Mouse (Mus musculus) 3T3-L1 (cell line): Measurements from ENCODE around the gene Atp5c1.

Experiments
- DNase-seq: peaks from one replicate; pipeline ENCODE4 v3.0.0-alpha.2; 2015; ENCODE audit warnings: low read depth, low spot score

Atp5c1 gene

DNA sequence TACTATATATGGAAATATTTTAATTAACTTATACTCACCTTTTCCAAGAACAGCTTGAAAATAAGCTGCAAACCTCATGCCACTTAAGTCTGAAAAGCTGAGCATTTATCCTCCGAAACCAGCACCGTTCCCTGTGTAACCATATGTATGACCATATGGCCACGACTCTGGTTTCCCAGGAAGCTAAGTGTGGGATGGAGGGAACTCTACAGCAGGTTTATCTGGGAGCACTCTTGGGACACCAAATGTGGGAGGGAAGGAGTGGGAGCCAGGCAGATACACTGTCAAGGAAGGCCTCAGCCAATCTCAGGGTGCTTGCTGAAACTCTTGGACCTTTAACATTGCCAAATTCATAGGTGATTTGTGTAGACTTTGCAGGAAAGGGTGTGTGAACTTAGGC, 29.4 kb downstream of the Atp5c1 start:
- no peak for DNase-seq

DNA sequence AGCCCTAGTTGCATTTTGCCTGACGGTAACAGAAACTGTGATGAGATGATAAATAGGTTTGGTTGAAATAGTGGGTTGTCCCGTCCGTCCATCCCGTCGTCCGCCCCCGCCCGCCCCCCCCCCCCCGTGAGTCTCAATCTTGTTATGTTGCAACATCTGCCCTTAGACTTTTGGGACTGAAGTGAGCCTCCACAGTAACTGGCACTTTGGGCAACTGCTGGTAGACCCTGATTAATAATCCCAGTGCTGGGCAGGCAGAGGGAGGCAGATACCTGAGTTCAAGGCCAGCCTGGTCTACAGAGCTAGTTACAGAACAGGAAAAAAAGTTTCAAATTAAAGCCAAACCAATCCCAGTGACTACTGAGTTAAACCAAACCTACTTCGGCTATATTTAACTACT, 30.9 kb downstream of the Atp5c1 start:
- no peak for DNase-seq

DNA sequence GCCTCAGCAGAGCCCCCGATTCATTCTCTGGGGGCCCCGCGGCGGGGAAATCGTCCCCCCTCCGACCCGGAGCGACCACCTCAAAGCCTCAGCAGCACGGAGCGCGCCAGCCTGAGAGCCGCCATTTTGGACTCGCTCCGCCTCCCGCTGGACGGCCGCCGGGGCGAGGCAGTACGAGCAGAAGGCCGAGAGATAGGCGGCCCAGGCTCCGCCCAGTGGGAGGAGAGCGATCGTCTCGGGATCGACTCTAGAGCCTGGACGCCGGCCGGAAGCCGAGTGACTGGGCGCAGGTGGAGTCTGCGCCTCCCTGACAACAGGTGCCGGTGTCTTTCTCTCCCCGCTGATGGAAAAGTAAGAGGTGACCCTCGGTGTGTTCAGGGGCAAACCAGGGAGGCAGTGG, 31.8 kb downstream of the Atp5c1 start, which contains the start of gene Taf3:
Taf3 (minus strand) TSS at position 136 of the 400 bp plus-strand sequence.
- peak; percentile 94 for DNase-seq

DNA sequence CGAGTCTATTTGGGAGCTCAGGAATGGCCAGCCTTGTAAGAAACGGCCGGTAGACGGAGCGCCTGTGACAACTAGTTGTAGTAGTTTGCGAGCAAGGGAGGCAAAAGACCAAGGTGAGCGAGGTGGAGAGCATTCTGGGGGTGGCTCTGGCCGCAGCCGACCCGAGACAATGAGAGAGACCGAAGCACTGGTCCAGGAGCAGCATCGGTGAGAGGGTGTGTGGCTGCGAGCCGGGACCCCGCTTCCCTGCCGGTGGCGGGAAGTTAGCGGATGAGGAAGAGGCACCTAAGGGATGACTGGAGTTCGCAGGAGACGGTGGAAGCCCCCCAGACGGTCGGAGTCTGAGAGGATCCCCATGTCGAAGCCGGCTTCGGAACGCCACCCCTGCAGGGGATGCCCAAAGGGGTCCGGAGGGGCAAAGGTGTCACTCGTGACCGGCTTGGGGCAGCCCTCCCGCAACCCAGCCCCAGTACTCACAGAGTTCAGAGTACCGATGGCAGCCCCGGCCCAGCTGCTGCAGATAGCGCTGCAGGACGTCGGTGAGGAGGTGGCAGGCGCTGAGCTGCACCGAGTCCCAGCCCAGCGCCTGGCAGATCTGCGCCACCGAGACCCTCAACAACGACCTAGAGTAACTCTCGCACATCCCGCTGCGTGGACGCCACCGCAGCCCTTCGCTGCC, 32.4 kb downstream of the Atp5c1 start:
- peak; percentile 63 for DNase-seq

DNA sequence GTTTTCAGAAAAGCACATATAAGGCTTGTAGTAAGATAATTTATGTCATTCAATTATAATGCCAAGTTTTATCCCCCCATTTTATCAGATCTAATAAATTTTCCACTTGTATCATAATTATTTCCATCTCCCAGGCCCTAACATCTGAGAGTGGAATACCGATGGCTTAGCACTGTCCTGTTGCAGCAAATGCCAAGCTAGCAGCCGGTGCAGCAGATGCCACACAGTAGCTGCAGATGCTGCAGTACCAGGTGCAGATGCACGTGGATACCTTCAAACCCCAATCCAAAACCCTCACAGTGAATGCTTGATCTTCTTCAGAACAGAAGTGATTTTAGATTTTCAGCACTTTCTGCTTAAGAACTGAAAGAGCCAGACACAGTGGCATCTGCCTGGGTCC, 45.3 kb downstream of the Atp5c1 start:
- DNase-seq, result no peak

DNA sequence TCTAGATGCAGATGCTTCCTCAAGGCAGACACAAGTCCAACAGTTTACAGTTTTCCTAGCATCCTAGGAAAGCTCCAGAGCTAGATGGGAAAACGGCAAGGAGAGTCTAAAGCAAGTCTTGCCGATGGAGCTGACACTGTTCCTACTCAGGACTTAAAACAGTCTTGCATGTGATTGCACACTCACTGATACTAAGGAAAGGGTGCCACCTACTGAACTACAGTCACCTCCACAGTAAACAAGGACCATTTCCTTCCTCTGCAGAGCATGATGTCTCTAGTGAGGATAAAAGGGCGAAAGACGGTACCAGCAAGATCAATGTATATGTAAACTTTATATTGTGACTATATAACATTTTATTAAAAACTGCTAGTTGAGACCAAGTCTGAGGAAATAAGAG, 46.6 kb downstream of the Atp5c1 start:
- DNase-seq, result no peak

DNA sequence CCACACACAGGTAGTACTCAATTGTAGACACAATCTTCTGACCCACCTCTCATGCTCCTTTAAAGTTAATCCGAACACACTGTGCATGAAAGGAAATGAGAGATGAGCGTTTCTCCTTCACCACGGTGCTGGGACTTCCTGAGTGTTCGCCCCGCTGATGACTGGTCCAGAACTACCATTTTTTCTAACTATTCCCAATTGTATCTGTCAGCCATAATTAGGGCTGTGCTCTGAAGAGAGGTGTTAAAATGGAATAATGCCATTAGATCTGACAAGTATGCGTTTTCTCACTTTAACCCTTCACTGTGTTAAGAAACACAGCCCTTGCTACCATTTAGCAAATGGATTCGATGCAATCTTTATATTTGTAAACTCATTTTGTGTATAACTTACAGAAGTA, 50.6 kb downstream of the Atp5c1 start:
- DNase-seq, result no peak

DNA sequence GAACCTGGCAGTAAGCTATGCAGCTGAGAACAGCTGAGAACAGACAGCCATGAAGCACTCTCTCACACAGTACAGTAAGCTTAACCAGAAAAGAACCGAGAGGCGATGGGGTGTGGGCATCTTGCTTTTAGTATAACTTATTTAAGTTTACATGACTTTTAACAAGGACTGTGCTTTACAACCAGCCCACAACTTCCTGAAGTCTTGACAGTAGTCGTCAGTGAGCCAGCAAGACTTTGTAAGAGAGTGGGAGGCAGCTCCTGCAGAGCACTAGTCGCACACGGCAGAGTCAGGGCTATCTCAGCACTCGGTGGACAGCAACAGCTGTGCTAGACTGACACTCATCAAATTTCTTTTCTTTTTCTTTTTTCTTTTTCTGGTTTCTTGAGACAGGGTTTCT, 56.0 kb downstream of the Atp5c1 start:
- no peak for DNase-seq

DNA sequence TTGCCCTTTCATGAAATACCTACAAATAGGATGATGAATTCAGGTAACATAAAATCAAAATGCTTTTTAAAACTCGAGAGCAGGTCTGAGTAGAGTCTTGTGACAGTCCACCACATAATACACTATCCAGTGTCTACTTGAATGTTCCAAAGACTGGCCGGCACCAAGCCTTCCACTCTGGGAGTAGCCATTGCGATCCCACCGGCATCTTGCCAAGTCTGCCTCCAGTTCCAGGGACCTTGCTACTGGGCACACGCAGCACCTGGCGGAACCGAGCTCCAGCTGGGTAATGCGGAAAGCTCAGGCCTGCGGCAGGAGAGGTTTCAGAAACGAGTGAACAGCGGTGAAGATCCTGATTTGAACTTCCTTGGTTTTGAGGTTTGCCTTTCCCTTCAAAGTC, 59.0 kb downstream of the Atp5c1 start:
- DNase-seq, result no peak

DNA sequence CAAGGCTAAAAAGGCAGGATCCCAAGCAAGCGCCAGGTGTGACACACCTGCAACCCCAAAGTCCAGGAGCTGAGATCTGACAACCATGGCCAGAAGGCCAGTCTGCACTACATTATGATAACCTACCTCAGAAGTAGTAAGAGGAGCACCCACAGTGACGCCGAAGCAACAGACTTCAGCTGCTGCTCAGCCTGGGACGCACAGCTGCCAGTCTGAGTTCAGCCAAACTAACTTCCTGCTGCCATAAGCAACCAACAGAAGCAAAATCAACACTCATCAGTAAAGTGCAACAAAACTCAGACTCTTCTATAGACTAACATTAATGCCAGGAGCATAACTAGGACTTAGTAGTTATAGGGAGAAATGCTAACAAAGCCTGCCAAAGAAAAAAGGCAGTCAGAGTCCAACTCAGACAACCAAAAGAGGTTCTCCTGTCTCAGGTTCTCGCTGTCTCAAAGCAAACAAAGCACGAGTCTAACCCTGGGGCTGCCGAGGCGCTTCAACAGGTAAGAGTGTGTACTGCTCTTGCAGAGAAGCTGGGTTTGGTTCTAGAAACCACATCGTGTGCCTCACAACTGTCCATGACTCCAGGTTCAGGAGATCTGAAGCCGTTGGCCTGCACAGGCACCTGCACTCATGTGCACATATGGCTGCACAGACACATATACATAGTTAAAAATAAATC, 65.2 kb downstream of the Atp5c1 start:
- no peak for DNase-seq

DNA sequence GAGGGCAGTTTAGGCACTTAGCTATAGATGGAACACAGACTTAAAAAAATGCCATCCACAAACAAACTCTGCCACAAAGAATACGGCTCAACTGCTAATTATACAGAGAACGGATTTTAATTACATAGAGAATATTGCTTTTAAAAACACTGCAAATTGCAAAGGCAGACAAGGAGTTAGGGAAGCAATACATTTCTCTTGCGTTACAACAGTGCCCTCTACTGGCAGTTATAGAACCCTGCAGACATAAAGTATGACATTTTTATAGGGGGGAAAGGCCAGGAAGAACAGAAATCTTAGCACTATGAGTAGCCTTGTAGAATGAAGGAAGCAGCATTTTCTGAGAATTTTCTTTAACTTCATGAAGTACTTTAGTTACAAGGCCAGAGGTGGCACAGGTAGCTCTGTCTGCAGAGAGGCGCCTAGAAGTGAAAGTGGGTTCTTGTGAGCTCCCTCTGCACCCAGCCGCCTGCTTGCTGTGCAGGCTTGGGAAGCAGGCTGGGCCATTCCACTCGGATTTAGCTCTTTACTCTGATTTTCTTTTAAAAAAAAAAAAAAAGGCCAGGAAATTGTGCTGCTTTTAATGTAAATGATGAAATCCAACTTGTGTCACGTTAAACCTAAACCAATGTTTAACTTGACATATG, 69.9 kb downstream of the Atp5c1 start:
- DNase-seq, result peak; percentile 80

DNA sequence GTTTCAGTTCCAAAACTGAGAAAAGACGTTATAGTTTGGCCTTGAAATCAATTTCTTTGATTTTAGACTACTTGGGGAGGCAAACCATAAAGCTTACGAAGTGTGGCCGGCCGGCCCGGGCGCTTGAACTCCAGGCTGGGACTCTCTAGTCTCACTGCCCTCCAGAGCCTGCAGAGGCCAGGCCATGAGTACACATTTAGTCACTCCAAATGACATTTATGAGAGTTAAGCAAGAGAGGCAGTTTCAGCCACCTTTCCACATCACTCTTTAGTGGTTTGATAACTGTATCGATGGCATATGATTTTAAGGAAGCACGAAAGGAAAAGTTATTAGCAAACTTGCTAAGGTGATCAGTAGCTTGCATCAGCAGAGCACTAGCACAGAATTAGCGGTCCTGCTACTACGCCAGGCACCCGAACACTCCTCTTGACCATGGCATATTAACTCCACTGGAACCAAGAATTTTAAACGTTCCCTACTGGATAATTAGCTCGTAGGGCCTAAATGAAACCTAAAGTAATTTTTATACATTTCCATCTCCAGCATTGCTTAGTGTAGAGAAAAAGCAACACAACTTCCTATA, 70.5 kb downstream of the Atp5c1 start:
- peak; percentile 25 for DNase-seq

DNA sequence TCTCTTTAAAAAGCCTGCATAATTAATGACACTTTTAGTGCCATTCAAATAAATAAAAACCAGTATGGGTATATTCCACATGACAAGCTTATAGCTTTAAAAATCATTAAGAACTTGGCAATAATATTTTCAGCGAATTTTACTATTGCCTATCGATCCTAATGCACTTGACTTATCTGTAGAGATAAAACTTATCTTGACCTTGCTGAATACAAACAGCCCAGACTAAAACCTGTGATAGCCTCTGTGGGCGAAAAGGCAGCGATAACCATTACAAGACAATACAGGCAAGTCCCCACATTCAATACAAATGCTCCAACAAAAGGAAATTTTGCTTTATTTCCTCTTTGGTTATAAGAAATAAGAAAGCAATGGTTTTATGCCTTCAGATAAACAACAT, 71.7 kb downstream of the Atp5c1 start:
- no peak for DNase-seq
